Mouse (Mus musculus): ENCODE results near the gene Accs. TPM values are rescaled to one million over a fixed set of nuclear protein-coding genes. Genes with fewer than 3 reads are reported as not detected.

Accs gene
- total RNA-seq, 4 experiments from 2014 or later = 2.5 to 3.3 (median 2.9) TPM

GRCm38 (mm10) chr2:93858845-93859244 lies 9.1 kb upstream of the Accs start:
- no peak for DNase-seq (ENCODE audit: low spot score in 2 of 2)

DNA sequence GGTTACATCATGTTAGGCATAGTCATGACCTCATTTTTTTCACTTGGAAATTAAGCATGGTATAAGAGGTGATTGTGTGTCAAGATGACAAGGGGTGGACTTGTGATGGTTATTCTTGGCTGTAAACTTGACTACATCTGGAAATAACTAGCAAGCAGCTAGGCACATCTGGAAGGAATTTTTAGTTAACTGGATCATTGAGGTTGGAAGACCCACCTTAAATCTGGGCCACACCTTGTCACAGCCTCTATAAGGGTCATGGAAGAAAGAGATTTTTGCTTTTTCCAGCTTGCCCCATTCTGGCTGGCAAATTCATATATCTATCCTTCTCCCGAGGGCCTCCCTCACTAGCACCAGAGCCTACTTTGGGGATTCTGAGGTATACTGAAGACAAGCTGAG lies 1.6 kb upstream of the Accs start:
- DNase-seq (ENCODE audit: low spot score in 2 of 2) = no peak

GRCm38 (mm10) chr2:93850317-93850944 lies 688 bp upstream of the Accs start:
- DNase-seq (ENCODE audit: low spot score in 2 of 2) = no peak

DNA sequence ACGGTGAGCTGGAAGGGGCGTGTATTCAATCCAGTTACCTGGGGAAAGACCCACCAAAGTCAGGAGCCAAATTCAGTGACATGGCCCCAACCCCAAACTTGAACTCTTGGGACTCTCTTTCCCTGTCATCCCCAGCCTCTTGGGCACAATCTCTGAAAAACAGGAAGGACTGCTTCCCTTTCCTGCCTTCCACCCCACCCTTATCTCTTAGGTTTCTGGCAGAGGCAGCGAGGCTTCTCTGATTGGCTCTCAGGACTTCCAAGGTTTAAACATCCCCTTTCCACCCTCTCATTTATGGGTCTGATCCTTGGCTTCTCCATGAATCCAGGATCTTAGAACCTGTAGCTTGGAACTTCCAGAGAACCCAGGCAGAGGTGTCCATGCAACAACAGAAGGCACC lies 8.4 kb downstream of the Accs start:
- no peak for DNase-seq (ENCODE audit: low spot score in 2 of 2)

GRCm38 (mm10) chr2:93840109-93840508 lies 9.6 kb downstream of the Accs start:
- DNase-seq (ENCODE audit: low spot score in 2 of 2) = no peak

- DNase-seq (ENCODE audit: low spot score in 2 of 2) = peak in 1 of 2 experiments; percentile 9
Measured at GRCm38 (mm10) chr2:93838931-93839330, 10.8 kb downstream of the Accs start.

- no peak for DNase-seq (ENCODE audit: low spot score in 2 of 2)
Measured at GRCm38 (mm10) chr2:93836232-93836785, 13.4 kb downstream of the Accs start.

DNA sequence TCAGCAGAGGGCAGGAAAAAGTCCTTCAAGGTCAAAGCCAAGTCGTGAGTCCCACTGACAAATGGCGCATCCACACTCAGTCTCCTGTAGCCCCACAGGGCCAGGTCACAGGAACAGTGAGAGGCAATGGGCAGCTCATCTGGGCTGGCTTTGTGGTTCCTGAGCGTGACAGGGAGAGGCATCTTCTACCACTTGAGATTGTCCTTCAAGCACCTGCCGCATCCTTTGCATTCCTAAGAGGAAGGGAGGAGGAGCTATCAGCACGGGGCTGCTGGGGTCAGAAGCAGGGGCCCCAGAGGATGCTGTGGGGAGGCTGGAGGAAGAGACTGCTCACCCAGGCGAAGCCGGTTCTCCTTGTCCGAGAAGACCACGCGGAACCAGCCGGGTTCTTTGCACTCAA lies 14.1 kb downstream of the Accs start:
- DNase-seq (ENCODE audit: low spot score in 2 of 2) = no peak

DNA sequence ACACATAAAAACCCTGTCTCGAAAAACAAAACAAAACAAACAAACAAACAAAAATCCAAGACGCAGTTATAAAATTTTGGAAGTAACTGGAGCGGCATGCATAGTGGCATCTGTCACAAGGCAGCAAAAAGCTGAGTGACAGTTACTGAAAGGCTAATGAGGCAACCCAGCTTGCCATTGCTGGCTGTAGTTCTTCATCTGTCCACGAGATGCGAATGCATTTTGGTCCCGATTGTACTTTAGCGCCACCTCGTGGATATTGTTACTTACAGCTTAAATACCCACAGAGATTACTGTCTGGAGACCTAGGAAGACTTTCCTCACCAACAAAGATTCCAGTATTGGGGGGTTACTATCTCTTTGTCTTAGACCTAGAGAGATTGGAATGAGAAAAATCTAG lies 26.2 kb downstream of the Accs start:
- DNase-seq (ENCODE audit: low spot score in 2 of 2) = no peak

DNA sequence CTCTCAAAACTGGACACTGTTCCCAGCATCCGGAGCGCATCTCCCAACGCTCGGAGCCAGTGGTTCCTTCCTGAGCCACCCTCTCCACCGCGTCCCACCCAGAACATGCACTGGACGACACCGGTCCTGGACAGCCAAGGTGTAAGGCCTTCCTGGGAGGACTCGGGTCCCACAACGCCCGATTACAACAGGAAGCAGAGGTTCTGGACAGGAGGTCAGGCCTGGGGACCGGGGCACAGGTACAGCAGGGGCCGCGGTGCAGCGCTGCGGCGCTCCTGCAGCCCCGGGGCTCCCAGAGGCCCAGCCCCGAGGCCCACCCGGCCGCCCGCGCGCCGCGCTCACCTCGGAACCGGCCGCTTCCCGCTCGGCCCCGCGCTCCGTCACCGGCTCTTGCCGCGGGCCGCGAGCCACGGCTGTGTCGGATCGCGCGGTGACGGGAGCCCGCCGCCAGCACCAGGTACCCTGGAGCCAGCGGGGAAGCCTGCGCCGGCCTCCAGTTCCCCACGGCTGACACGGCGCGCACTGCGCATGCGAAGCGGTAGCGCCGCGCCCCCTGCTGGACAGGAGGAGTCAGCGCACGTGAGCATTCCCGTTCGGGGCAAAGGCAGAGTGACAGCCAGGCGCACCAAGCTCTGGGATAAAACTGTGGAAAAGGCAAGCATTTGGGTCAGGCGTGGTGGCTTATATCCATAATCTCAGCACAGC lies 27.5 kb downstream of the Accs start, which contains the start of gene Ext2:
Gene Ext2, minus strand, starts transcription at position 524 of the 705 bp plus-strand sequence.
- DNase-seq (ENCODE audit: low spot score in 2 of 2) = peak; percentile 62 to 78

GRCm38 (mm10) chr2:93817791-93818190 lies 32.0 kb downstream of the Accs start:
- DNase-seq (ENCODE audit: low spot score in 2 of 2) = no peak

DNA sequence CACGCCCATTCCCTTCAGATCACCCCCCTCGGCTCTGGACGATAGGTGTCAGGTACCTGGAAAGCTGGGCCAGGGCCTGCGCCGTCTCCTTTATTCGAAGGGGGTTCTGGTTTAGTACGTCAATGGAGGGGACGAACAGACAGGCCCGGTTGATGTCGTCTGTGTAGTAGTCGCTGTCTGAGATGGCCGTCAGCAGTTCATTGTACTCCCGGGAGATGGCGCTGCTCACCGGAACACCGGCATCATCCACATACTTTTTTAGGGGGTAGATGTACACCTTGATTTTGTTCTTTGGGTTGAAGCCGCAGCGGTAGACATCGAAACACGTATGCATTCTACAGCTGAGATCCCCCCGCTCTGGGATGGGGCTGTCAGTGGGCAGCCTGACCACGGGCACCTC lies 36.4 kb downstream of the Accs start:
- no peak for DNase-seq (ENCODE audit: low spot score in 2 of 2)

- DNase-seq (ENCODE audit: low spot score in 2 of 2) = no peak
Measured at GRCm38 (mm10) chr2:93811812-93812211, 37.9 kb downstream of the Accs start.

DNA sequence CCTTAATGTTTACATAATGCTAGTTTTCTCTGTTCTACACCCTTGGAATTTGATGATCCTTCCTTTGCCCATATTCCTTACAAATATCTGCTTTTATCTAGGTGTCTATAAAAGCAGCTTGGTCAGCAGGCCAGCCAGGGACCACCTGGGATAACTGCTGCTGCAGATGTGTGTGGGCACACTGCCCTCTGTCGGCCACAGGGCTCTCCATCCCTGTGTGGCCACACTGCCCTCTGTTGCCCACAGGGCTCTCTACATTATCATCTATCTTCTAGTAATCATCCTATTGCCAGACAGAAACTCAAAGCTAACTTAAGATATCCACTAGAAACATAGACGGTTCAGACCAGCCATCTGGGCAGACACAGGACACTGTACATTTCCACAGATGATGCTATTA lies 39.8 kb downstream of the Accs start:
- peak; percentile 37 to 38 for DNase-seq (ENCODE audit: low spot score in 2 of 2)

DNA sequence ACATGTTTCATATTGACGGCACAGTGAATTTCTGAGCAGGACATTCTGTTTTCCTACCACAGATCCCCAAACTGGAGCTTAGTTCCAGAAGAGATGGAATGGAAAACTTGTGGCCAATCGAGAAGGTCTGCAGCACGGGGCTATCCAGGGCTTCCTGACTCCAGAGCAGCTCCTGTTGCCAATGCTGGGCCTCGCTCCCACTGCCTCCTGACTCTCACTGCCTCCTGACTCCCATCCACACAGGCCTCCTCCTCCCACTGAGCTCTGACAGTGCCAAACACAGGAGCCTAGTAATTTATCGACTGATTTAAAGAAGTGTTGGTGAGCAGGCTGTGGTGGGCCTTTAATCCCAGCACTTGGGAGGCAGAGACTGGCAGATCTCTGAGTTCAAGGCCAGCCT lies 41.7 kb downstream of the Accs start:
- peak in 1 of 2 experiments; percentile 47 for DNase-seq (ENCODE audit: low spot score in 2 of 2)

- DNase-seq (ENCODE audit: low spot score in 2 of 2) = no peak
Measured at GRCm38 (mm10) chr2:93807440-93807839, 42.3 kb downstream of the Accs start.

- peak in 1 of 2 experiments; percentile 63 for DNase-seq (ENCODE audit: low spot score in 2 of 2)
Measured at GRCm38 (mm10) chr2:93806487-93807201, 43.1 kb downstream of the Accs start.

GRCm38 (mm10) chr2:93805523-93805922 lies 44.2 kb downstream of the Accs start:
- DNase-seq (ENCODE audit: low spot score in 2 of 2) = no peak

- no peak for DNase-seq (ENCODE audit: low spot score in 2 of 2)
Measured at GRCm38 (mm10) chr2:93805066-93805465, 44.7 kb downstream of the Accs start.

- DNase-seq (ENCODE audit: low spot score in 2 of 2) = no peak
Measured at GRCm38 (mm10) chr2:93802947-93803346, 46.8 kb downstream of the Accs start.

DNA sequence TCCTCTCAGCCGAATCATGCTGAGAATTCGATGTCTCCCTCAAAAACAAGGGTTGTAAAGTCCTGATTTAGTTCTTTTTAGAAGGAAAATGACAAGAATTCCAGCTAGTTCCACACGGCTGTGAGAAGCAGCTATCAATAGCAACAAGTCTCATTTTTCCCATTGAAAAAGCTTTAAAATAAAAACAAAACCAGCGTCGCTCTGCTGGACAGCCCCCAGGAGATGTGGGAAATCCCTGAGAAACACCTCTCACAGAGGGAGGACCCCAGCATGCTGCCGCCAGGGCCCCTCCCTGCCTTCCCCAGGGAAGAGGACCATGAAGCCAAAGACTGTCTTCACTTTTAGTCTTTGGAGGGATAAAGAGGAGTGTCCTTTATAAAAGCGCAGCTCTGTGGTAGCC lies 48.6 kb downstream of the Accs start:
- DNase-seq (ENCODE audit: low spot score in 2 of 2) = no peak

DNA sequence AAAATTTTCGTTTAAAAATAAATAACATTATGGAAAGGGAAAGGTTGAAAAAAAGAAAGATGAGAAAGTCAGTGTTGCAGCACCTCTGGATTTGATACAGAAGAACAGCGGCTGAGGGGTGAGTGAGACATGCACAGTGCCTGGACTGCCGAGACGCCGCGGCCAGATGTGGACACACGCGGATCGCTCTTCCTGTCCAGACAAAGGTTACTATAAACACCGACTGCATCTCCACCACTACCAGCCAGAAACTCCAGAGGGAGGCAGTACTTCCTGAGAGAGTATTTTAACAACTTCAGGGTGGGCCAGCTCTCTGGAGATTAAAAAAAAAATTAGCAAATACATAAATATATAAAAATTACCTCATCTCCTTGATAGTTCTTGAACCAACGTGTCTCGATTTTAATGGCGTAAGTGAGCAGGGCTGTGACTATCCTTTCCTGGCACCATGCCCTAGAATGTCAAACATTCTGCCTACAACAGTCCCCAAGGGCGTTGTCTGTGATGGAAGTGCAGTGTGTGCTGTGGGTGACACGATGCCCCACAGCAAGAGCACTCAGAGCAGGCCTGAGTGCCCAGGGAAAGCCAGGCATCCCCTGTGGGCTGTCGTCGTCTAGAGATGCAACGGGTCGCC lies 52.5 kb downstream of the Accs start:
- DNase-seq (ENCODE audit: low spot score in 2 of 2) = no peak
